Mouse (Mus musculus): ENCODE measurements around the gene 1520401A03Rik. TPM values are rescaled to one million over a fixed set of nuclear protein-coding genes. Genes with fewer than 3 reads are reported as not detected.

1520401A03Rik gene
- total RNA-seq, 2 experiments from 2014 or later = 0.16 to 0.19 TPM

DNA sequence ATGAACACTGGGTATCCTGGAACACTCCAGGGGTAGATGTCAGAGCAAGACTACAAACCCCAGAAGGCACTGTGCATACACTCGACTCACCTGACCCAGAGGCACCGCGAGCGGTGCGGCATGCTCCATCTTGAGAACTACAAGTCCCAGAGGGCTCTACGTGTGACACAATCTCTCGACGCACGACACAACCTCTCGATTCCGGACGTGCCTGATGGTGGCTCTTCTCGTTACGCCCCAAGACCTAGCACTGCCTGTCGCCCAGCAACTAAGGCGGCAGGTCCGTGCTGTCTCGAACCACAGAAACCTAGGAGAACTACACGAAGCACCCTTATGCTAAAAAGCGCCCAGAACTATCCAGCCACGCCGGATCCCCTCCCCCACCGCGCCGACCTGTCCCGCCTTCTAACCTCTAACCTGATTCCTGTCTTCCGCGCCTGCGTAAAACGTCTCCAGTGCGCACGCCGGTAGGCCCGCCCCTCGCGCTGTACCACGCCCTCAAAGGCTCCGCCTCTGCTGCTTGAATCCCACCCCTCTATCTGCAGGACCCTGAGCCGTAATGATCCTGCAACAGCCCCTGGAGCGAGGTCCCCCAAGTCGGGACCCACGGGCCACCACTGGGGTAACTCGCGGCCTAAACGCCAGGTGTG, 49.0 kb downstream of the 1520401A03Rik start, which contains the start of the genes Hcfc1r1 and Thoc6:
Gene Hcfc1r1 (plus strand): TSS at position 173 of the 650 bp plus-strand sequence.
Gene Thoc6 (minus strand): TSS at position 459 of the 650 bp plus-strand sequence.
- DNase-seq (ENCODE audit: low spot score in 2 of 2) = peak; percentile 90 to 93

DNA sequence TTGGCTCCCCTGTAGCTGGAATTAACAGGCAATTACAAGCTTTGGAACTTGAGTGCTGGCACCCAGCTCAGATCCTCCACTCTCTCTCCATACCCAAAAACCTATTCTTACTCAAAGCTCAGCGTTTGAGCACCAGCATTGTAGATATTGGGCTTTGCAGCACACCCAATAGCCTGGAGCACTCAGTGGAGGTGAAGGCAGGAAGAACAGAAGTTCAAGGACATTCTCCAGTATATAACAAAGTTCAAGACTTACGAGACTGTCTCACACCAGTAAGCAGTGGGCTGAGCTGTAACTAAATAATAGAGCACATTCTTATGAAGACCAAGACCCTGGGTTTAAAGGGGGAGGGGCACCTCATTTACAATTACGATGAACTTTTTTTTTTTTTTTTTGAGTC, 49.8 kb downstream of the 1520401A03Rik start:
- DNase-seq (ENCODE audit: low spot score in 2 of 2) = no peak

DNA sequence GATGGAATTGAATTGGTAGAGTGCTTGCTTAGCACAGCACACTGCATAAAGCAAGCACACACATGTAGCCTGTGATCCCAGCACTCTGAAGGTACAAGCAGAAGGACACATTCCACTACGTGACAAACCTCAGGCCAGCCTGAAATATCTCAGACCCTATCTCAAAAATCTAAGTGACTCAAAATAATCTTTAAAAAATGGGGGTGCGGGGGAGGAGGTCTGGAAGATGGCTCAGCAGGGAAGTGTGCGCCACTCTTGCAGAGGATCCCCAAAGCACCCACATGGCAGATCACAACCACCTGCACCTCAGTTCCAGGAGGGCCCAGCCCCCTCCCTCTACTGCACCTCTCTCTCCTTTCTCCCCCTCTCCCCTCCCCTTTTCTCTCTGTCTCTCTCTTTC, 51.1 kb downstream of the 1520401A03Rik start:
- DNase-seq (ENCODE audit: low spot score in 2 of 2) = no peak

DNA sequence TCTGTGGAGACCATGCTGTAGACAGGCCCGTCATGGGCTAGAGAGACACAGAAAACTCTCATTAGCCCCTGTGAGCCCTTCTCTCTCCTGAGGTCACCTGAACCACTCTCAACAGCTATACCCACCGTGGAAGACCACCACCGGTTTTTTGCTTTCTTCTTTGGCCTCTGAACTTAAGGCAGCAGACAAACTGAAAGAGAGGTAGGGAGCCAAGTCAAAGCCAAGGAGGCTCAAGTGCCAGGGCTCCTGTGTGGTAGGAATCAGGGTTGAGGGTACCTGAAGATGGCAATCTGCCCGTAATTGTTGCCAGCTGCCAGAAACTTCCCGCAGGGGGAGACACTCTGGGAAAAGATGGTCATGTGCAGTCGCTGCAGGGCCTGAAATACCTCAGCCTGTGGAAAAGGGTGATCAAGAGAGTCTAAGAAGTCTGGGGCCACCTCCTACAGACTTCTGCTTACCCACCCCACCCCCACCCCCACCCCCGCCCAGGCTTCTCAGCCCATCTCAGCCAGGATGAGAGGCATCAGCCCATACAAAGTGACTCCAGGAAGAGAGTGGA, 52.0 kb downstream of the 1520401A03Rik start:
- no peak for DNase-seq (ENCODE audit: low spot score in 2 of 2)

DNA sequence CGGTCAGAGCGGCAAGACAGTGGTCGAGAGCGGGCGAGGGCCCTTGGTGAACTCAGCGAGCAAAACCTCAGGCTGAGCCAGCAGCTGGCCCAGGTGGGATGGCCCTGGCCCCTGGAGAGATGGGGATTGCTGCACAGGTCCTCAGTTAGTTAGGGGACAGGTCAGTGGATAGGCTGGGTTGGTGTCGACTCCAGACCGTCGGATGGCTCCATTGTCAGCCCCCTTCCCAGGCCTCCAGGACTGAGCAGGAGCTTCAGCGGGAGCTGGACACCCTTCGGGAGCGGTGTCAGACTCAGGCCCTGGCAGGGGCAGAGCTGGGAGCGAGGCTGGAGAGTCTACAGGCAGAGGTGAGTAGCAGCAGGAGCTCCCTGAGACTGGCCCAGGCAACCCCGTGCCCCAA, 57.1 kb downstream of the 1520401A03Rik start:
- DNase-seq (ENCODE audit: low spot score in 2 of 2) = no peak

DNA sequence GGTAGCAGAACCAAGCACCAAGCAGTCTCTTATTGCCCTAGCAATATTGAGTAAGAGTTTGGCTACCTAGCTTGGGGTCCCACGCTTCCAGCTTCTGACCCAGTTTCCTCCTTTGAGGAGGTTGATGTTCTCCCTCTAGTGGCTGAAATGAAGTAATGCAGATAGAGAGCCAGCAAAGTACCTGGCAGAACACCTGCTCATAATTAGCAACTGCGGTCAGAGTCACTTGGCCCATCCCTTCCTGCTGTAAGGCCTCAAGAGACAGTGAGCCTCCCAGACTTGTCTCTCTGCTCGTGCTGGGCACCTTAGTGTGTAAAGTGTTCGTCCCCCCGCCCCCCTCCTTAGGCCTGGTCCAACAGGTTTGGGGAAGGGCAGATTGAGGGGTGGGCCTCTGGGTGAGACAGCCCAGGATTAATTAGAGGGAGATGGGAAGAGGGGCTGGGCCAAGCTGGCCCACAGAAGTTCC, 58.0 kb downstream of the 1520401A03Rik start:
- no peak for DNase-seq (ENCODE audit: low spot score in 2 of 2)

DNA sequence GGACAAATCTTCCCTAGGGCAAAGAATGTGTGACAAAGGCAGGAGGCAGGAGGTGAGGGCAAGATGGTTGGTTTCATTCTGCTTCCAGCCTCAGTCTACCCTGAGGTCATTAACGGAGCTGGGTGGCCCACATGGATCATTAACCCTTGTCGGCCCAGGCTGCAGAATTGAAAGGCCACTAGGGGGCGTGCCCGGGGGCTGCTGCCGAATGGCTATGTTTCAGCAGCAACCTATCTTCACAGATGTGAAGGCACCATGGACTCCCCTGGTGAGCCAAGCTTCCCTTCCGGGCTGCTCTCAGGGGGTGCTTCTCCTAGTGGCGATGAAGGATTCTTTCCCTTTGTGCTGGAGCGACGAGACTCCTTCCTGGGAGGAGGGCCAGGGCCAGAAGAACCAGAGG, 61.1 kb downstream of the 1520401A03Rik start:
- no peak for DNase-seq (ENCODE audit: low spot score in 2 of 2)

DNA sequence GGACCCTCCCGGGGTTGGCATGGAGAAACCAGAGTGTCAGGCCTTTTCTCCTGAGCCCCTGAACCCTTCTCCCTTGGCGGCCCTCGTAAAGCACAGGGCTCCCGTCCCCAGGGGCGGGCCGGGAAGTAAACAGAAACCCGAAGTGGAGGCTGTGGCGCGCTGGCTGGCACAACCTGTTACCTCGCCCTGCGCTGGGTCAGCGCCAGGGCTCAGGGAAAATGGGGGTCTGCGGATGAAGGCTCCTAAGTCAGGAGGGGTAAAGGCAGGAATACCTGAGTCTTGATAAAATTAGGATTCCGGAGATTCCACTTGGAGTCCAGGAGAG, 61.7 kb downstream of the 1520401A03Rik start:
- no peak for DNase-seq (ENCODE audit: low spot score in 2 of 2)

DNA sequence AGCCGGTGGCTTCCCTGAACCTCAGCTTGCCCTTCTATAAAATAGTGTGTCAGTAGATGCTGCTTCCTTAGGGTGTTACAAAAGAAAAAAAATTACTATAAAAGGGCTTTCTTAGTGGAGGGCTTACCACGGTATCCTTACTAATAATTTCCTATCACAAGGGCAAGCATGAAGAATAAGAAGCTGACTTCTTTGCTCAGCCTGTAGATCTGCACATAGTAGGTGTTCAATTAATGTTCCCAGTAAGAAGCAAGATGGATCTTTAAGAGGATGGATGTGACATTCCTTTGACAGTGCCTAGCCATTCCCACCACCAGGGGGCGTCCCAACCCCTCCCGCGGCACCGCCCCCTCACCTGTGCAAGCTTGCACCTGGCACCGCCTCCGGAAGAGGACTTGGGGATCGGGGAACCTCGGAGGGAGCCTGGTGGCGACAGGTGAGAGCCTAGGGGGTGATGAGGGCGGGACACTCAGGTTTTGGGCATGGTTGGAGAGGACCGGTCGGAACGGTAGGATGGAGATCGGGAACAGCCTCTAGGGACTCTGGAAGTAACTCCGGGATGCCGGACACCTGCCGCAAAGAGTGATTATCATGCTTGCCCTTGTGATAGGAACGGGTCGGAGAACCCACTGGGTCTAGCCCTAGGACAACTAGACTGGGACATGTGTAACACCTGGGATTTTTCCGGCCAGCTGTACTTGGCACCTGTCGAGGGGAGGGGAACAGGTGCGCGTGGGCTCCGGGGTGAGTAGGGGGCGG, 62.3 kb downstream of the 1520401A03Rik start, which contains the start of gene Bicdl2:
Gene Bicdl2 (plus strand): TSS at position 390 of the 759 bp plus-strand sequence.
- DNase-seq (ENCODE audit: low spot score in 2 of 2) = peak in 1 of 2 experiments; percentile 33

DNA sequence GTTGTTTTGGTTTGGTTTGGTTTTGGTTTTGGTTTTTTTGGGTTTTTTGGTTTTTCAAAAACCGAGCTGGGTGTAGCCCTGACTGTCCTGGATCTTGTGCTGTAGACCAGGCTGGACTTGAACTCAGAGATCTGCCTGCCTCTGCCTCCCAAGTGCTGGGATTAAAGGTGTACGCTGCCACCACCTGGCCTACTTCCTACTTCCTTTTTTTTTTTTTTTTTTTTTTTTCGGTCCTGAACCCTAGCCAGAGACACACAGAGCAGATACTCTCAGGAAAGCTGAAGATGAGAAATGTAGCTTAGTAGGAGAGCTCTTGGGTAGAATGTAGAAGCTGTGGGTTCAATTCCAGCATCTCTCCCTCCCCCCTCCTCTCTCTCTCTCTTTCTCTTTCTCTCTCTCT, 64.1 kb downstream of the 1520401A03Rik start:
- DNase-seq (ENCODE audit: low spot score in 2 of 2) = no peak

Other genes starting within 250 kb of the 1520401A03Rik start
- gene Vmn2r117, start 243.1 kb downstream of the 1520401A03Rik start, total RNA-seq (2021) = not detected
- 1 to 10 TPM; 6.8 to 7.1 TPM for gene Zfp213, start 158.5 kb downstream of the 1520401A03Rik start, total RNA-seq (2021)
- 10 to 100 TPM; 27.5 to 29.7 TPM for gene Zfp13, start 123.3 kb downstream of the 1520401A03Rik start, total RNA-seq (2021)
- not detected for gene Zscan10, start 121.9 kb downstream of the 1520401A03Rik start, total RNA-seq (2021)
- gene Mmp25, start 77.5 kb downstream of the 1520401A03Rik start, total RNA-seq (2021) = under 1 TPM; 0.14 TPM
- not detected for gene Bicdl2, start 62.3 kb downstream of the 1520401A03Rik start, total RNA-seq (2021)
- gene Hcfc1r1, start 49.2 kb downstream of the 1520401A03Rik start, total RNA-seq (2021) = 100 to 1,000 TPM; 126 to 130 TPM
- gene Thoc6, start 48.9 kb downstream of the 1520401A03Rik start, total RNA-seq (2021) = 1 to 10 TPM; 5.3 to 6.8 TPM
- gene Tnfrsf12a, start 45.3 kb downstream of the 1520401A03Rik start, total RNA-seq (2021) = 10 to 100 TPM; 10.2 to 12.7 TPM
- gene Cldn6, start 43.5 kb downstream of the 1520401A03Rik start, total RNA-seq (2021) = not detected
- under 1 TPM; 0.23 to 0.26 TPM for gene Cldn9, start 38.8 kb downstream of the 1520401A03Rik start, total RNA-seq (2021)
- gene Pkmyt1, start 3.6 kb upstream of the 1520401A03Rik start, total RNA-seq (2021) = 1 to 10 TPM; 5.3 to 5.4 TPM
- gene Paqr4, start 18.1 kb upstream of the 1520401A03Rik start, total RNA-seq (2021) = 10 to 100 TPM; 54.6 to 63.9 TPM
- gene Kremen2, start 23.1 kb upstream of the 1520401A03Rik start, total RNA-seq (2021) = under 1 TPM; 0.60 to 0.82 TPM
- gene Flywch1, start 48.8 kb upstream of the 1520401A03Rik start, total RNA-seq (2021) = 100 to 1,000 TPM; 459 to 507 TPM
- gene Flywch2, start 63.3 kb upstream of the 1520401A03Rik start, total RNA-seq (2021) = 10 to 100 TPM; 11.7 to 14.2 TPM
- 100 to 1,000 TPM; 548 to 585 TPM for gene Srrm2, start 67.7 kb upstream of the 1520401A03Rik start, total RNA-seq (2021)
- gene Elob, start 106.4 kb upstream of the 1520401A03Rik start, total RNA-seq (2021) = 100 to 1,000 TPM; 359 to 364 TPM
- not detected for gene Prss33, start 113.3 kb upstream of the 1520401A03Rik start, total RNA-seq (2021)
- gene Prss32, start 121.1 kb upstream of the 1520401A03Rik start, total RNA-seq (2021) = not detected
- 1 to 10 TPM; 1.6 to 2.1 TPM for gene Prss41, start 121.4 kb upstream of the 1520401A03Rik start, total RNA-seq (2021)
- gene Prss21, start 145.3 kb upstream of the 1520401A03Rik start, total RNA-seq (2021) = not detected
- not detected for gene Dcpp1, start 158.1 kb upstream of the 1520401A03Rik start, total RNA-seq (2021)
- not detected for gene Dcpp2, start 158.1 kb upstream of the 1520401A03Rik start, total RNA-seq (2021)
- not detected for gene Dcpp3, start 194.7 kb upstream of the 1520401A03Rik start, total RNA-seq (2021)
- gene Sbp, start 218.9 kb upstream of the 1520401A03Rik start, total RNA-seq (2021) = not detected
- gene Sbpl, start 232.5 kb upstream of the 1520401A03Rik start, total RNA-seq (2021) = not detected

All from left cerebral cortex, adult 18-20 months (tissue).